Mouse (Mus musculus): ENCODE results near the gene Pip5k1b.

DNA sequence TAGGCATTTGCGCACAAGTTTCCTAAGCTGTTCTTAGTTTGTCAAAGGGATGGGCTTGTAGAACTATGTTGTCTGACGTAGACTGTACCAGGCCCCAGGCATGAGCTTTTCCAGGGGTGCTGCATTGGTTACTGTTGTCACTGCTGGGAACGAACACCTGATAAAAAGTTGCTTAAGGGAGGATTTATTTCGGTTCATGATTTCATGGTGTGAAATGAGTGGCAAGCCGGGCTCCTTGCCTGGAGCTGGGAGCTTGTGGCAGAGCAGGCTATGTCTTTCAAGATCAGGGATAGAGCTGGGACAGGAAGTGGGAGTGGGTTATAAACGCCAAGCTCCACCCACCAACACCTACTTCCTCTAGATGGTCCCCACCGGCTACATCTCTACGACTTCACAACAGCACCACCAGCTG is 233.8 kb downstream of the Pip5k1b start:
- TF ChIP-seq CTCF (IDR thresholded peaks at IDR 0.05; ENCODE audit: extremely low read depth, insufficient read length, insufficient replicate concordance, low read depth, low read length), result no peak
- no peak for TF ChIP-seq POLR2A (IDR thresholded peaks at IDR 0.05; ENCODE audit: low read depth, low read length)

All from small intestine, adult 2 months (tissue).